ENCODE assay signal across 8 mouse cellular contexts in genomic region chrX:71816931-71817361, GRCm38 (mm10). TPM values are rescaled to one million over a fixed set of nuclear protein-coding genes. Genes with fewer than 3 reads are reported as not detected.
DNase-seq lines count a peak whose midpoint lies in the region; ATAC-seq and TF ChIP-seq lines count a peak whose summit lies in the region.

No protein-coding gene starts in this region.

- no peak for DNase-seq in gastrocnemius, adult 2 months
- no peak for DNase-seq in gastrocnemius, adult 18-20 months (ENCODE audit: low spot score)
- peak; percentile 2 for DNase-seq in urinary bladder, postnatal 14 days (ENCODE audit: low spot score)
- no peak for DNase-seq in urinary bladder, postnatal 4 days (ENCODE audit: low spot score in 2 of 2)
- no peak for DNase-seq in limb, embryonic 10.5 days (ENCODE audit: low spot score)
- DNase-seq in layer of hippocampus, postnatal 36 days, result no peak
- no peak for DNase-seq in retina, embryonic 14.5 days (ENCODE audit: low spot score)

- peak overlapping the region; percentile 80 for H3K9ac ChIP-seq in neural tube, embryonic 13.5 days

- peak overlapping the region; percentile 89 for H3K4me3 ChIP-seq in gastrocnemius, adult 2 months
- H3K4me3 ChIP-seq in limb, embryonic 10.5 days, result peak overlapping the region; percentile 67
- H3K4me3 ChIP-seq in neural tube, embryonic 13.5 days, result peak overlapping the region; percentile 67

- no peak for TF ChIP-seq CTCF in gastrocnemius, adult 2 months (IDR thresholded peaks at IDR 0.05)

- peak; percentile 87 for ATAC-seq in neural tube, embryonic 13.5 days (ENCODE audit: low read depth)

- no peaks in the 10 kb centered on the region for H3K9me3 ChIP-seq in limb, embryonic 10.5 days (replicated peaks)
- H3K9me3 ChIP-seq in neural tube, embryonic 13.5 days, result no peaks in the 10 kb centered on the region

- H3K27ac ChIP-seq in gastrocnemius, adult 2 months, result peak overlapping the region; percentile 96
- peak overlapping the region; percentile 86 for H3K27ac ChIP-seq in limb, embryonic 10.5 days
- H3K27ac ChIP-seq in neural tube, embryonic 13.5 days (replicated peaks), result peak overlapping the region; percentile 88

- peak overlapping the region; percentile 60 for H3K4me2 ChIP-seq in neural tube, embryonic 13.5 days

- H3K4me1 ChIP-seq in limb, embryonic 10.5 days, result 0 out of 2 replicates have a peak, but pooled peaks cover 3% of the 10 kb centered on the region
- peaks cover 14% of the 10 kb centered on the region for H3K4me1 ChIP-seq in neural tube, embryonic 13.5 days (replicated peaks)

- peaks cover 31% of the 10 kb centered on the region for H3K27me3 ChIP-seq in limb, embryonic 10.5 days (ENCODE audit: low read depth, poor library complexity, severe bottlenecking)
- no peaks in the 10 kb centered on the region for H3K27me3 ChIP-seq in neural tube, embryonic 13.5 days

- 0 out of 2 replicates have a peak, but pooled peaks cover 3% of the 10 kb centered on the region for H3K36me3 ChIP-seq in limb, embryonic 10.5 days
- no peaks in the 10 kb centered on the region for H3K36me3 ChIP-seq in neural tube, embryonic 13.5 days

- 8% methylated on average over 14 of the region's 14 CpGs for WGBS in limb, embryonic 10.5 days
- WGBS in neural tube, embryonic 13.5 days, result 22% methylated on average over 14 of the region's 14 CpGs

- intact Hi-C loops in gastrocnemius, adult 2 months (cut with DNase I), result loop anchor here (10.0 kb wide), 2 partner anchors 128 to 1098 kb away; partner anchors contain the start of genes Cetn2 and Nsdhl

RNA-seq across cellular contexts. Expression of gene Vma21, which starts 1.2 kb away (rescaled TPM):
- total RNA-seq in gastrocnemius, adult 2 months (2021), result 10 to 100 TPM; 19.5 to 20.6 TPM
- total RNA-seq in gastrocnemius, adult 18-20 months (2021), result 10 to 100 TPM; 21.2 to 23.1 TPM
- 41.9 and 43.7 TPM in 2 replicates for polyA plus RNA-seq in limb, embryonic 10.5 days (2016; fragmentation: Nextera tagmentation; extraction: Ambion mirVana)
- 48.3 and 51.2 TPM in 2 replicates for polyA plus RNA-seq in neural tube, embryonic 13.5 days (2015; fragmentation: Nextera tagmentation; extraction: Ambion mirVana)
- 10 to 100 TPM; 35.5 to 38.6 TPM for total RNA-seq in layer of hippocampus, postnatal 36 days (2021)
